Mouse (Mus musculus) left cerebral cortex, adult 11 months (tissue): Measurements from ENCODE around the gene Arg1.

Experiments used
- DNase-seq: peaks from one replicate; pipeline ENCODE4 v3.0.0; 2022; ENCODE audit warnings: low spot score

The Arg1 gene

DNA sequence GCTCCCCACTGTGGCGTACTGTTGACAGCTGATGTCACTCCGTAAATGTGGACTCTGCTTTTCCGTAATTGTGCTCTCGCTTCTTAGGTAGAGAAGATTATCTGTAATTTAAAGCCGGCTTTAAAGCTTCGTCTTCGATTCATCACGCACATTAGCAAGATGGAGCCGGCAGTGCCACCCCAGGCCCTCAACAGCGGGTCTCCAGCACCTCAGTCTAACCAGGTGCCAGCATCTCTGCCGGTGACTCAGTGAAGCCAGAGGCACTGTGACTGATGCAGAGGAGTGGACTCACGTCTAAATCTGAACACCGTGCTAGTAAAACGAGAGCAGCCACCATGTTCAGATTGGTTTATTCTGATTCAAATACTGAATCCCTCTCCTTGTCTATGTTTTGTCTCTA, 14.7 kb downstream of the Arg1 start:
- no peak for DNase-seq

DNA sequence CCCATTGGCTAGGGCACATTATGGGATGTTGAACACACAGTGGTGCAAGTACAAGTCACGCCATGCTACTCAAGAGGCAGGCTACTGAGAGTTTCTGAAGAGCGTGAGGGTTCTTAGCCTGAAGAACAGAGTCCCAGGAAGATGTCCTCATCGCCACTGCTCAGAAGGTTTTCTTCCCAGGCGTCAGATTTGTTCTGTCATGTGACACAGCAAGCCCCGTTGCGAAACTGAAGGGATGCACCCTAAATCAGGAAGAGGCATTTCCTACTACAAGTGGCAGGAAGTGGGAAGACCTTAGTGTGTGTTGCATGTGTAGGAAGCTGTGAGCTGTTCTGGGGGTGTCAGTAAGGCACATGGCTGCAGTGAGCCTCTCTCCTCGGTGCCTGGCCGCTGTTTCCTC, 16.1 kb downstream of the Arg1 start:
- no peak for DNase-seq

DNA sequence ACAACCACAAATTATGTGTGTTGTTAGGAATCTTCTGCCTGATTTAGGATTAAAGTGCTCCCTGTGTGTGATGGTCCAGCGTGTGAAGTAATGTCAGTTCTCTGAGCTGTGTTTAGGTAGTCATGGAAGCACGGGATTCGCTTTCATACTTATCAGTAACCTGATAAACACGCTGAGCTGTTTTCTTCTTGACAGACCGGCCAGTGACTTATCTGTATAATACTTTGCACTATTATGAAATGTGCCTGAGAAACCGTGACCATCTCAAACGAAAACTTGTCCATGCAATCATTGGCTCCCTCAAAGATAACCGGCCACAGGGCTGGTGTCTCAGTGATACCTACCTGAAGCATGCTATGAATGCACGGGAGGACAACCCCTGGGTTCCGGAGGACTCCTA, 21.7 kb downstream of the Arg1 start:
- DNase-seq = no peak

DNA sequence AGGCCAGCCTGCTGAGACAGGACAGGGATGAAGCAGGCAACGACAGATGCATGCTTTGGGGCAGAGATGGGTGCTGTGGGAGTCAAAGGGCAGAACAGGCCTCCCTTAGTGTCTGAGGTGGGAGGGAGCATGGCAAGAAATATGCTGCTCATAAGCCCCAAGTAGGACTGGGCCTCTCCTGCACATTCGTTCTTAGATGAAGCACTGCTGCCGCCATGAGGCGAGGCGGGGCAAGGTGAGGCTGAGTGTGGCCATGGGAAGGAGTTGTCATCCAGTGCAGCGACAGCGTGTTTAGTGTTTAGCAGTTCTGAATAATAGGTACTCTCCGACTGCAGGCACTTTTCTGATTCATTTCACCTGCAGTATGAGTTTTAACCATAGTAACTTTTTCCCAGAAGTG, 31.4 kb downstream of the Arg1 start:
- DNase-seq = peak; percentile 11

DNA sequence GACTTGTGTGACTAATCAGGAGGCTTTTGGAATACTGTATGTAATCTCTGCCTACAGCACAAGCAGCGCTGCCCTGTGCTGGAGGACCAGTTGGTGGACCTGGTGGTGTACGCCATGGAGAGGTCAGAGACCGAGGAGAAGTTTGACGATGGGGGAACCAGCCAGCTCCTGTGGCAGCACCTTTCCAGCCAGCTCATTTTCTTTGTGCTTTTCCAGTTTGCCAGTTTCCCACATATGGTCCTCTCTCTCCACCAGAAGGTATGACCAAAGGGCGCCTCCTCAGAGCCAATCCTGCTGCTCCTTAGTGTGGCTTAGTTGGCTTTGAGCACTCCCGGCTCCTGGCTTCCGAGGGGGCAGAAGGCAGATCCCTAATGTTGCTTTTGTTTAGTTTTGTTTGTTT, 38.9 kb downstream of the Arg1 start:
- DNase-seq = no peak

DNA sequence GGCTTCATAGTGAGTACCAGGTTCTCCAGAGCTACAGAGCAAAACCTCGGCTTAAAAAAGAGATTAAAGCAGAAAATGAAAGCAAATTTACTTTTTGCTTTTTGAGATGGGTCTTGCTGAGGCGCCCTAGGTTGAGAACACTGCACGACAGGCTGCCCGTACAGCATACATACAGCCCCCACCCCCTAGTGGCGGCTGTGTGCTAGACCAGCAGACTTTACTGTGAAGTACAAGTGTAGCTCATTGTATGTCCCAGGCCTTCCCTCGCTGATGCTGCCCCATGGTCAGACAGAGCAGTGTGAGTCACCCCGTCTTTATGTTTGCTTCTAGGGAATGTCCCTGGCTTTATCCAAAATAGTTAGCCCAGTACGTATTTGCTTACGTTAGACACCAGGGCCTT, 41.3 kb downstream of the Arg1 start:
- no peak for DNase-seq

DNA sequence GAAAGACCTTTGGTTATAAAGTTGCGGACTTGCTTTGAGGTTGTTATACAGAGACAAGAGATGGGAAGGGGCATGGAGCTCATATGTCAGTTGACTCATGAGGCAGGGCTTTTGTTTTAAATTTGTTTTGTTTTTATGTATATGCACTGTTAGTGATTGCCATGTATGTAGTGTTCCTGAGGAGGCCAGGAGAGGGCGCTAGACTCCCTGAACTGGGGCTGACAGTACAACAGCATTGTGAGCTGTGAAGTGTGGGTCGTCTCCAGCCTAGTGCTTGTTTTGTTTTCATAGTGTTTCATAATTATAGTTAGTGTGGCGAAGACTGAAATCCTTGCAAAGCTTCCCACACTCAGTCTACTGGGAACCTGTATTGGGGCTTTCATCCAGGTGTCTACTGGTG, 53.7 kb downstream of the Arg1 start:
- DNase-seq = no peak

DNA sequence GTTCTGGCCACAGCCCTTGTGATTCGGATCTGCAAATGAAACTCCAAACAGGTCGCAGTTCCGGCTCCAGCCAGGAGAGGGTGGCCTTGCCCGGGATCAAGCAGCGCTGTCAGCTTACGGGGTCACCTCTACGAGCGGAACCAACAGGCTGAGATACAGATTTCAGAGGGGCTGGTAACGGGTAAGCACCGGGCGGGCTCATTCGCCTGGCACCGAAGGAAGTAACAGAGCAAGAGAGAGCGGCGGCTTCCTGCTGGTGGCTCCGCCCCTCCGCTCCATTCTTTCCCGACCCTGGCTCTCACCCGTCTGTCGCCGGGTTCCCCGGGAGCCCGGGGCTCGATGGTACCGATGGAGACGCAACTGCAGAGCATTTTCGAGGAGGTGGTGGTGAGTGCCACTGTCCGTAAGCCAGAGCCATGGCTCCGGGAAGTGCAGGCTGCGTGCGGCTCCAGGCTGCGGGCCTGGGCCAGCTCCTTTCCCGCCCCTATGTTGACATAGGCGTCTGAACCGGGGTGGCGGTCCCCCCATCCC, 57.5 kb downstream of the Arg1 start, which contains the start of gene Med23:
Gene Med23 (plus strand): TSS at position 227 of the 531 bp plus-strand sequence.
- DNase-seq = peak; percentile 97
